Mouse (Mus musculus): ENCODE results near the gene Rbm47.

Gene Rbm47

GRCm38 (mm10) chr5:65986426-65986825 lies 186.5 kb downstream of the Rbm47 start:
- DNase-seq (ENCODE audit: inconsistent age in 2 of 2, low spot score in 1 of 2), result no peak

DNA sequence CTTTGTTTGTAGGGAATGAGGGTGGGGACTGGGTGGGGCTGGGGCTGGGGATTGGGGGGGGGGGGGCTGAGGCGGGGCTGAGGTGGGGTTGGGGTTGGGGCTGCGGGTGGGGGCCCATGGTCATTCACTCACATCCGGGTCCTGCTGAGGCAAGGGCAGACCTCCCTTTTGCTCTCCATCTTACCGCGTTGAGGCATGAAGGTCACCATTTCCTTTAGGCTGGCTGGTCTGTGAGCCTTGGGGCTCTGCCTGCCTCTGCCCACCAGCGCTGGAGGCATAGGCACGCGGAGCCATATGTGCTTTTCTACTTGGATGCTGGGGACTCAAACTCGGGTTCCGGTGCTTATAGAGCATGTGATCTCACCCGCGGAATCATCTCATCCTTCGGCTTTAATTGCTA lies 197.2 kb downstream of the Rbm47 start:
- no peak for DNase-seq (ENCODE audit: inconsistent age in 2 of 2, low spot score in 1 of 2)

DNA sequence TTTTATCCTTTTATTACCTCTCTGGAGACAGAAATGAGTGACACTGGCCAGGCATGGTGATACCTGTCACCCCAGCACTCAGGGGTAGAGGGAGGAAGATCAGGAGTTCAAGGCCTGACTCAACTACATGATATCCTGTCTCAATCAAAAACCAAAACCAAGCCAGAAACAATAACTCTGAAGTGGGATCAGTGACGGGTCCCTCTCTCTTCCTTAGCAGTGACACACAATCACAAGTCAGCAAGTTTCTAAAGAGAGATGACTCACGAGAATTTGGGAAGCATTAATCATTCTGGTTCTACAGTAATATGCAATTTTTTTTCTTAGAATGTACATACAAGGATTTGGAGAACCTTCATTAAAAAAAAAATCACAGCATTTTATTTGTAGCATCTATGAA lies 199.7 kb downstream of the Rbm47 start:
- peak in 1 of 2 experiments; percentile 54 for DNase-seq (ENCODE audit: inconsistent age in 2 of 2, low spot score in 1 of 2)

DNA sequence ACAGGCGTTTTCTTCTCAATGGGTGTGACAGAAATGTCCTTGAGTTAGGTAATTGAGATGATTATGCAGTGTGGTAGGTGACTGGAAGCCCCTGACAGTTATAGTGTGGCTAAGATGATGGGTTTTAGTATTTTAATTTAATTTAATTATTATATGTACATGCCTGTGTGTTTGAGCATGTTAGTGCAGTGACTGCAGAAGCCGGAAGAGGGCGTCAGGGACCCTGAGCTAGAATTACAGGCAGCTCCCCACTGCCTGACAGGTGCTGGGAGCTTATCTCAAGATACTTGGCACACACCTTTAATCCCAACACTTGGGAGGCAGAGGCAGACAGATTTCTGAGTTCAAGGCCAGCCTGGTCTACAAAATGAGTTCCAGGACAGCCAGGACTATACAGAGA lies 204.9 kb downstream of the Rbm47 start:
- DNase-seq (ENCODE audit: inconsistent age in 2 of 2, low spot score in 1 of 2), result no peak

GRCm38 (mm10) chr5:65967091-65967490 lies 205.8 kb downstream of the Rbm47 start:
- no peak for DNase-seq (ENCODE audit: inconsistent age in 2 of 2, low spot score in 1 of 2)

Measured in adrenal gland, adult (tissue).